Mouse (Mus musculus) CD8-positive naive resting alpha-beta T cell, adult 57 days (primary cell): Measurements from ENCODE around the gene Olfr1284. TPM values are rescaled to one million over a fixed set of nuclear protein-coding genes. Genes with fewer than 3 reads are reported as not detected.

Experiments used
- total RNA-seq: library from RNA; stranded (reverse); gene quantifications from one replicate; pipeline ENCODE4 v1.2.4, GENCODE M21; 2023

Gene Olfr1284
- not detected for total RNA-seq

GRCm38 (mm10) chr2:111375222-111375621 lies at the start of gene Olfr1284:
Gene Olfr1284 (plus strand): TSS chr2:111375522.

GRCm38 (mm10) chr2:111326220-111326619 lies 49.1 kb upstream of the Olfr1284 start, which contains the start of gene Olfr1281:
Gene Olfr1281 (plus strand): TSS chr2:111326520.

GRCm38 (mm10) chr2:111335976-111336375 lies 39.3 kb upstream of the Olfr1284 start, which contains the start of gene Olfr1282:
Gene Olfr1282 (minus strand): TSS chr2:111336076.

GRCm38 (mm10) chr2:111366490-111366889 lies 8.8 kb upstream of the Olfr1284 start, which contains the start of gene Olfr1283:
Gene Olfr1283 (plus strand): TSS chr2:111366790.

GRCm38 (mm10) chr2:111422931-111423330 lies 47.6 kb downstream of the Olfr1284 start, which contains the start of gene Olfr1286:
Gene Olfr1286 (minus strand): TSS chr2:111423115.

Other genes starting within 250 kb of the Olfr1284 start
- gene Gm15130, start 222.6 kb upstream of the Olfr1284 start, total RNA-seq = not detected
- gene 4930430A15Rik, start 145.9 kb upstream of the Olfr1284 start, total RNA-seq = not detected
- gene Olfr1275, start 140.2 kb upstream of the Olfr1284 start, total RNA-seq = not detected
- gene Olfr1276, start 121.0 kb upstream of the Olfr1284 start, total RNA-seq = not detected
- not detected for gene Olfr1277, start 101.4 kb upstream of the Olfr1284 start, total RNA-seq
- not detected for gene Olfr1278, start 85.4 kb upstream of the Olfr1284 start, total RNA-seq
- gene Olfr1279, start 74.9 kb upstream of the Olfr1284 start, total RNA-seq = not detected
- not detected for gene Olfr1280, start 61.5 kb upstream of the Olfr1284 start, total RNA-seq
- not detected for gene Olfr1281, start 49.0 kb upstream of the Olfr1284 start, total RNA-seq
- not detected for gene Olfr1282, start 39.4 kb upstream of the Olfr1284 start, total RNA-seq
- not detected for gene Olfr1283, start 8.7 kb upstream of the Olfr1284 start, total RNA-seq
- not detected for gene Olfr1286, start 47.6 kb downstream of the Olfr1284 start, total RNA-seq
- gene Olfr1287, start 73.6 kb downstream of the Olfr1284 start, total RNA-seq = not detected
- not detected for gene Olfr1288, start 98.6 kb downstream of the Olfr1284 start, total RNA-seq
- not detected for gene Olfr1289, start 105.3 kb downstream of the Olfr1284 start, total RNA-seq
- not detected for gene Olfr1290, start 118.3 kb downstream of the Olfr1284 start, total RNA-seq
- gene Olfr1291-ps1, start 121.7 kb downstream of the Olfr1284 start, total RNA-seq = not detected
- not detected for gene Olfr1293-ps, start 149.7 kb downstream of the Olfr1284 start, total RNA-seq
- gene Olfr1294, start 164.8 kb downstream of the Olfr1284 start, total RNA-seq = not detected
- not detected for gene Olfr1295, start 194.2 kb downstream of the Olfr1284 start, total RNA-seq